Mouse (Mus musculus) left cerebral cortex, adult 11 months (tissue): ENCODE results near the gene Apoe.

Experiments
- DNase-seq: peaks from one replicate; pipeline ENCODE4 v3.0.0; 2022; ENCODE audit warnings: low spot score

Gene Apoe

DNA sequence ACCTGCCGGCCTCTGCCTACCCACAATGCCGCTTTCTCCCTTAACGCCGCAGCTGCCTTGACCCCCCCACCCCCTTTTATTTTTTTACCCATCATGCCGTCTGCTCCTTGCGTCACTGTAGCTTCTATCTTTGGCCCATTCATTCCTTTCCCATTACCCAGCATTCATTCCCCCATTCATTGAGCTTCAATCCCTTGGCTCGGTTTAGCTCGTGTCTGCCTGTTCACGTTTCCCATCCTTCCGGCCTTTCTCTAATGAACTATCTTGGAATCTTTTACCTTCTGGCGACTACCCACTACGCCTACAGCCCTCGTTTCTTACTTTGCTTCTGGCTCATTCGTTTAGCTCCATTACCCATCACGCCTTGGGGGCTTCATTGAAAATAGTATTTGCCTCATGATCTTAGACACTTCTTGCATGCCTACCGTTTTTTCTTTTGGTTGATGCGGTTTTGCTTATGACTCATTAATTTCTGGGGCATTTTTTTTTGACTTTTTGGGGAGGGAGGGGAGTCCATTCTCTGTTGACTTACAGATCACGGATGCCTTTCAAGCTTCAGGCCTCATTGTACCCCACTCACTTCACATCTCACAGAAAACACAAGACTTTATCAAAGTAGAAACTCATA, 17.2 kb upstream of the Apoe start:
- DNase-seq, result no peak

- peak; percentile 100 for DNase-seq
Measured at GRCm38 (mm10) chr7:19715239-19716054, 16.5 kb upstream of the Apoe start, which contains the start of gene Tomm40. TSS of gene Tomm40 (minus strand) at chr7:19715438.

DNA sequence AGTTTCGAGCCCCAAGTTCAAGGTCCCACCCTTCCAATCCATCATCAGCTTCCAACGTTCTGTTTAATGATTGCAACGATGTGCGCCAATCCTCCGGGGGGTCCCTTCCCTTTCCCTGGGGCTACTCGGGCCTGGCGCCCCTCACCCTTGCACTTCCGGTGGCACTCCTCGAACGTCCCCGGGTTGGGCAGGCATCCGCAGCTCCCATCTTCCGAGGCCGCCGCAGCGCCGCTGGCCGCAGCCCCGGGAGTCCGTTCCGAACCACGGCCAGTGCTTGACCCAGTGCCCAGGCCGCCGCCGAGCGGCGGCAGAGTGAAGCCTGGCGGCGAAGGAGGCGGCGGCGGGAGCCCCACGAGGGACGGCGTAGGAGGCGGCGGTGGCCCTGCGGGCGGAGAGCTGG, 15.8 kb upstream of the Apoe start:
- DNase-seq, result no peak

DNA sequence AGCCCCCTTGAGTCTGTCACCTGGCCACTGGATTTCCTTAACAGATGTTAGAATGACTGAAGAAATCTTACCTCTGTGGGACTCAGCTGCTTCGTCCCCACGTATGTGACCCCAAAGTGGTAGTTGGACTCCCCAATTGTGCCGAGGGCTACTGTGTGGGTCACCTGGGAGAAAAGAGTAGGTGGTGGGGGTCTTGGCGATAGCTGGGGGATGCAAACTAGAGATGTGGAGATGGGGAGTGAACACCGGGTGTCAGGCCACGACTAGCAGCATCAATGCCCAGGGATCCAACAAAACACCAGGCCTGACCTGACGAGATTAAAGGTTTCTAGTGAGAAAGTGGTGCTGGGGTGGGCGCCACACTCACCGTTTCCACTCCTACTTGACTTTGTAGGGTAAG, 14.6 kb upstream of the Apoe start:
- no peak for DNase-seq

- no peak for DNase-seq
Measured at GRCm38 (mm10) chr7:19713196-19713595, 14.2 kb upstream of the Apoe start.

DNA sequence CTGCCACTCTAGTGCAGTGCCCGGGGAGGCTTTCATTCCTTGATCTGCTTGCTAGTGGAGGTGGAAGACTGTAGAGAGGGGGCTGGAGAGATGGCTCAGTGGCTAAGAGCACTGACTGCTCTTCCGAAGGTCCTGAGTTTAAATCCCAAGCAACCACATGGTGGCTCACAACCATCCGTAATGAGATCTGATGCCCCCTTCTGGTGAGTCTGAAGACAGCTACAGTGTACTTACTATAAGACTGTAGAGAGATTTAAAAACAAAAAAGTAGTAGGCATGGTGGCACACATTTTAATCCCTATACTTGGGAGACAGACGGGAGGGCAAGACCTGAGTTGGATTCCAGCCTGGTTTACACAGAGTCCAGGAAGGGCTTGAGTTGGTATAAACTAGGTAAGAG, 13.4 kb upstream of the Apoe start:
- no peak for DNase-seq

- no peak for DNase-seq
Measured at GRCm38 (mm10) chr7:19710650-19711049, 11.7 kb upstream of the Apoe start.

DNA sequence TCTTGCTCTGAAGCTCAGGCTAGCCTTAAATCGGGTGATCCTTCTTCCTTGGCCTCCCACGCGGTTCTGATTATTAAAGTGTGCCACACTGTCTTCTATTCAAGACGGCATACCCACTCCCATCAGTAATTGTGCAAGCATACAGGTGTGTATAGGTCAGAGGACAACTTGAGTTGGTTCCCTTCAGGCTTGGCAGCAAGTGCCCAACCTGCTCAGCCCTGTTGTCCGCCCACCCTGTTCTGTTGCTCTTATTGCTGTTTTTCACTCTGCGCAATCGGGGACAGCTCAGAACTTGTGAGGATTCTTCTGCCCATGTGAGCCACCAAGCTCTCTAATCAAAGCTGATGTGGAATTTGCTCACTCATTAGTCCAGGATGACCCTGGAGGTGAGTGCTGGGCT, 6.3 kb upstream of the Apoe start:
- DNase-seq, result no peak

DNA sequence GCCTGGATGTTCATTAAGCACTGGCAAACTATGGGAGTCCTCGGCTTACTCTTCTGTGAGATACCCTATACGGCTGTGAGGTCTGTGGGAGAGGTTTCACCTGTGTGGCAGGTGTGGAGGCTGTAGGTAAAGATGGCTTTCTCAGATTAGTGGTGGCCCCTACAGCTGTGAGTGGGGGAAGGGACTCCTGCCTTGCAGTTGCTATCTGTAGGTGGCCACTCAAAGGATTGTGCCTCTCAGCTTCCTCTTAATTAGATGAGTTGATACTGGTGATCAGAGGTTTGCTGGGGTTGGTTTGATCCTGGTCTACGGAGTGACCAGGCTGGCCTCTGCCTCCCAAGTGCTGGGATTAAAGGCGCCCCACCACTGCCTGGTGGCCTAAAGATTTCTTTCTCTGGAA, 5.5 kb upstream of the Apoe start:
- no peak for DNase-seq

GRCm38 (mm10) chr7:19702859-19703555, 4.0 kb upstream of the Apoe start:
- no peak for DNase-seq

DNA sequence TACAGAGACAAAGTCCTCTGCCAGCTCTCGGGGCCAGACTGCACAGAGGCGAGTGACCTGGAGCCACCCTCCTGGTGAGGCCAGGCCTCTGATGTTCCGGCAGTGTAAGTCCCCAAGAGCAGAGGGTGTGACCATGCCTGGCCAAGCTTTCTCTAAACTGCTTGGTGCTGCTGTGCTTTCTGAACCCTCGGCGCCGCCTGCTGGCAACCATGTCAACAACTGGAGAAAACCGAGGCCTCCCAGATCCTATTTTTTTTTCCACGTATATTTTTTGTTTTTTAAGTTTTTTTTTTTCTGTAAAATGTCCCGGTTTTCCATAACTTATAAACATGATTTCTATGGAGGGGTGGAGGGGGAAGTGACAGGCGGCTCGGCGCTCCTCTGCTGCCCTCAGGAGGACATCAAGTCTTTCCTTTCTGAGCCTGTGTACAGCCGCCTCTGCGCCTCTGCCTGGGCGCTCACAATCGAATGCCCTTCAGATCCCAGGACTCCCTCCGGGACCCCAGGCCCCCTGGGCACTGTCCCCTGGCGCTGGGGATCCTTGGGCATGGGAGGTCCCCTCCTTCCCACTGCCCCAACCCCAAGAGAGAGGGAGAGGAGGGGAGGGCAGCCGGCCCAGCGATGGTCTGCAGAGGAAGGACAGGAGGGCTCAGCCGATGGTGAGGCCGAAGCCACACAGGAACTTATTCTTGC, 2.2 kb upstream of the Apoe start:
- no peak for DNase-seq

DNA sequence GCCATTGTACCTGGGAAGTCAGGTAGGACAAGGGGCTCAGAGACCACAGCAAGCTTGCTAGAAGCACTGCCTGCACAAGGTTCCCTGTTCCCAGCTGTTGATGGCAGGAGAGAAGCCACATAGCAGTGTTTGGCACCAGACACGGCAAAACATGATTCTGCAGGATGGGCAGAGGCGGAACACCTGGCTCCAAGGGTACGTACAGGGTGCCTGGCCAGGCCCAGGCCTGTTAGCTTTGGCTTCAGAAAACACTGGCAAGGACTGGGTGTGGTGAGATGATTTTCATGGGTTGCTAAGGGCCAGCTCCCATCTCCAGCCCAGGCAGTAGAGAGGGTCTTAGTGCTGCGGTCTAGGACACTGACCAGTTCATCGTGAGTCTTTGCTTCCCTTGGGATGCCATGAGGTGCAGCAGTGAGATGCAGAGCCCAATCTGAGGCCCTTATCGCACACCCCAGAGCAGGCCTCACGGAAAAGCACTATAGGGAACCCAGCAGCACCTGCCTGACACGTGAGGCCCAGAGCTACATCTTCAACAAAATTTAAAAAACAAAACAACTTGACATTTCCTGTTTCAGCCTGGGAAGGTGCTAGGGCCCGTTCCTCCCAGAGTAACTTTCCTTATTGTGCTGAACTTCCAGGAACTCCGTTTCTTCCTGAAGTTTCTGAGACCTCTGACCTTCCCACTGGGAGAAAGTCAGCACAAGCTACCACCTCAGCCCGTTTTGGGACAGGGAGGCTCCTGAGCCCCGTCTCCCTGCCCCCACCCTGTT, 1.5 kb upstream of the Apoe start:
- DNase-seq, result no peak

DNA sequence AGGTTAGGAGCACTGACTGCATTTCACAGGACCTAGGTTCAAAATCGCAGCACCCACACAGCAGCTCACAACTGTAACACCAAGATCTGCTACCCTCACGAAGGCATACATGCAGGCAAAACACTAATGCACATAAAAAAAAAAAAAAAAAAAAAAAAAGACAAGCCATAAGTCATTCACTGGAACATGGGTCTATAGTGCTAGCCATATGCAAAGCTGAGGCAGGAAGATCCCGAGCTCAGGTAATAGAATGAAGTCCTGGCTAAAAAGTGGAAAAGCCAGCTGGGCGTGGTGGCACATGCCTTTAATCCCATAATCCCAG, 800 bp upstream of the Apoe start:
- DNase-seq, result no peak

DNA sequence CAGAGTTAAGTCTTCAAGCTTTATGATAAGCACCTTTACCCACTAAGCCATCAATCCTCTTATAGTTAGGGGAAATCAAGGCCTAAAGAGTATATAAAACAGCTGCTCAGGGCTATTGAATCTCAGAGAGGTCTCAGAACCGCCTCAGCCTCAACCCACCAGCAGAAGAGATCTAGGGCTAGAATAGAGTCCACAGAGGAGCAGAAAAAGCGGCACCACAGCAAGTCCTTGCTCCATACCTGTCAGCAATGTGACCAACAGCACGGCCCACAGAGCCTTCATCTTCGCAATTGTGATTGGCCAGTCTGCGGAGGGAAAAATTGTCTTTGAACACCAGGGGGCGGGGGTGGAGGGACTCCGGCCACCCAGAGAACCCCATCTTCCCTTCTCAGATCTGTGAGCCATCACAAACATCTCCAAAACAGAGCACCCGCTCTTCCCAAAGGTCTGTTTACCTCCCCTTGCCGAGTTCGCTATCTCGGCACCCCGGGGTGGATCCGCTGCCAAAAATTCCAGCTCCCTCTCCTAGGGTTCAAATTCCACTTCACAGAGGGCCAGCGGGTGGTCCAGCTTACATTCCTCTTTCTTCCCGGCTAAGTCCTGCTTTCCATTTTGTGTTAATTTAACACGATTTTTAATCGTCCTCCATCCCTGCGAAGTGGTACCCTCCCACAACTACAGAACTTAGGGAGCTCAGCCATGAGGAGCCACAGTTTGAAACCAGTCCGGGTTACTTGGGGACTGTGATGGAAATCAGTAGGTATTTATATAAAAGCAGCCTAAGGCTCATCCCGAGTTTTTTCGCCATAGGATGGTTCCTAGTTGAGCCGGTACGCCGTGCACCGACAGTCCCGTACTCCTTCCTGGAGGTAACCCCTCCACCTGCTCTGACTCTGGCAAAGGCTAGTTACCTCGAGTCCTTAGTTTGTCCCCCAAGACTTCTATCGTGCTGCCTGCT, 760 bp downstream of the Apoe start:
- DNase-seq, result no peak

DNA sequence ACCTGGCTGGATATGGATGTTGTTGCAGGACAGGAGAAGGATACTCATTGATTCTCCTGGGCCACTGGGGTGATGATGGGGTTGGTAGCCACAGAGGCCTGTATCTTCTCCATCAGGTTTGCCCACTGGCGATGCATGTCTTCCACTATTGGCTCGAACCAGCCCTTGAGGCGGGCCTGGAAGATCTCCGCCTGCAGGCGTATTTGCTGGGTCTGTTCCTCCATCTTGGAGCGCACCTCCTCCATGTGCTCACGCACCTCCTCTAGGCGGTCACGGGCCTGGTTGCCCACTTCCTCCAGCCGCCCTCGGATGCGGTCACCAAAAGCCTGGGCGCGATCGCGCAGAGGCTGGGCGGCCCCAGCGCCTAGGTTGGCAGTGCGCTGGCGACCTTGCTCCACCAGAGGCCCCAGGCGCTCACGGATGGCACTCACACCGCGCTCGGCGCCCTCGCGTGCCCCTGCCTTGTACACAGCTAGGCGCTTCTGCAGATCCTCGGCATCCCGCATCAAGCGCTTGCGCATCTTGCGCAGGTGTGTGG, 2.6 kb downstream of the Apoe start:
- no peak for DNase-seq

- DNase-seq, result no peak
Measured at GRCm38 (mm10) chr7:19695881-19696280, 3.1 kb downstream of the Apoe start.

DNA sequence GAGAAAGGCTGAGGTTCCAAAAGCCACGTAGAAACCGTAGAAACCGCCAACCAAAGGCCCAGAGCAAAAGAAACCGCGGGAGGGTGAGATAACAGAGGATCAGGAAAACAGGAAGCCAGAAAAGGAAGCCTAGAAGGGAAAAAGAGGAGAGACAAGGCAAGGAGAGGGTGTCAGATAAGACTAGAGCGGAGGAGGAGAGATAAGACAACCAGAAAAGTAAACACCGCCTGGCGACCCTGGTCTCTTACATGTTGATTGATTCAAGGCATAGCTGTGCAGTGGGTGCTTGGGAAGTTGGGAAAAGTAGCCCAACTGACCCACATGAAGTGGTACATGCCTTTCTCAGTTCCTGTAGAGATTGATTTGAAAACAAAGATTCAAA, 3.8 kb downstream of the Apoe start:
- no peak for DNase-seq

GRCm38 (mm10) chr7:19694336-19695212, 4.4 kb downstream of the Apoe start:
- DNase-seq, result no peak

DNA sequence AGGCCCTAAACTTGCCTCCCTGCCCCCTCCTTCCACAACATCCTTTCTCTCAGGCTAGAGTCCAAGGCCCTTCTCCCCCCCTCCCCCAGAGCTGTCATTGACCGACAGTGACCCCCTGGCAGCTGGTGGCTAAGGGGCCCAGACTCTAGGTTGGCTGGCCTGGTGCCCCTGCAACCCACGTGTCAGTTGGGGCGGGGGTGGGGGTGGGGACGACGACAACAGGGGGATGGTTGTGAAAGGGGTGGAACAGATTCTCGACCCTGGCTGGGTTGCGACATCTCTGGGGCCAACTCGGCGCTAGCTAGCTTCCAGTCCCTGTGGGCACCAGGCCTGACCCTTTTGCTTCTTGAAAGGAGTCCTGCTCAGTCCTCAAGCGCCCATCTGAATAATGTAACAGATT, 5.6 kb downstream of the Apoe start:
- DNase-seq, result no peak
